Mouse (Mus musculus) T-helper 2 cell (primary cell): ENCODE results near the gene Tbx21.

Experiments used
- in situ Hi-C: fragments of 300-600 bp; cut with MboI, MseI; formaldehyde crosslinking; loops from one replicate; pipeline ENCODE4 v1.15.1; 2025; ENCODE audit warnings: high pct_unique_total_duplicates

Tbx21 gene

DNA sequence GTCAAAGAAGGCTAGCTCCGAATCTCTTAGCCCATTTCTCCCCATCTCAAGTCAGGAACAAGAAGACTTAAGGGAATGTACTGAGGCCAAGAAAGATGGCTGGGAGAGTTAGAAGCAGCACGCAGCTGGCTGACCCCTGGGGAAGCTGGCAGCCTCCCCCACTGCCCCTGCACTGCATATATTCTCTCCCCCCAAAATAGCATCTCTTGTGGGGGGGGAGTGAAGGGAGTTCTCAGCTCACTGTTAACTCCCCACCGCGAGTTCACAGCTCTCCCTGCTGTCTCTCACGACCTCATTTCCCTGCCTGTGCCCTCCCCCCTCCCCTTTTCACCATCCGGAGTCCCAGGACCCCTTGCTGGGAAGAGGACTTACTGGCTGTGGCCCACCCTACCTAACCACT lies 17.1 kb upstream of the Tbx21 start:
- in situ Hi-C loops: no loop called here

DNA sequence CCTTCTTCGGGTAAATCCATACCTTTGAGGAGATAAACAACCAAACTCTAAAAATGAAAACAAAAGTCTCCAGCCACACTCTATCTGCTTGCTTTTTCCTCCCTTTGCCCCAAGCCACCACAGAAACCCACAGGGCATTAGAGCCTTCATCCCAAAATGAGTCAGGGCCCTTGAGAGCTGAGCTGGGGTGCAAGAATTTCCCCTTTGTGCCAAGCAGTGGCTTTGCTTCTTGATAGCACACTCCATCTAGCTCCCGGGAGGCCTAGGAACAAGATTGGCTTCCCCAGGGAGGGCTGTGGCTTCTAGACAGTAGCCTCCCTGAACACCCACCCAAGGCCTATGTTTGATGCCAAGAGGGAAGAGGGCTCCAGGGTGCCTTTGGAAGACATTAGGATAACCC lies 16.6 kb upstream of the Tbx21 start:
- in situ Hi-C loops: no loop called here

DNA sequence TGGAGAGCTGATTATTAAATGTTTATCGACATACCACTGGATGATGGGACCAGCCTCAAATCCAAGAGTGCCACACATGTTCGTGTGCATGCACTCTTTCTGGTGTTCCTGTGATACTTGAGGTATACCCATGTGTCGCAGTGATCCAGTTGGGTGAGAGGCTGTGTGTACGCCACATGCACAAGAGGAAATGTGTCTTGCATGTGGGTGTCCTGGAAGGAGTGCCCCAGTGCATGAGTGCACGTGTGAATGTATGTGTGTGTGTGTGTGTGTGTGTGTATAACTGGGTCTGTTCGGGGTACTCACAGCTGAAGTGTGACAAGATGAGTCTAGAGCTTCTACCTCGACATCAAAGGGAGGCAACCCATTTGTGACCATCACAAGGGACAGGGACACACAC lies 15.2 kb upstream of the Tbx21 start:
- in situ Hi-C loops: no loop called here

DNA sequence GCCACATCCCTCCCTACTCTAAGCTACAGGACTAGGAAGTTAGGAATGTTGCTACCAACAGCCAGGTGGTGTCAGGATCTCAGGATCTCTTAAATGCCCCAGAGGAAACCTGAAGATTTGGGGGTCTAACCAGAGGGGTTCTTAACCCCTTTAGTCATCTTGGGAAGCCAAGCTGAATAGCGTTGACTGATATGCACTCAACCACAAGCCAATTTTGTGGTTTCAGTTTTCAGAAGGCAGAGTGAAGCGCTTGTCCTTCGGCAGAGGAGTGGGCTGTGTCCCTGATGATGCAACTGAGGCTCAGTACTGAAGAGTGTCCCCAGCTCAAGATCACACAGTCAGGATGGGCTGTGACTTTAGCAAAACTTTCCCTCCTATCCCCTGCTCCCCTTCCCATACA lies 13.8 kb upstream of the Tbx21 start:
- in situ Hi-C loops: loop anchor here (10.0 kb wide), 1 partner anchor 536 kb away; the partner anchor contains the start of gene Mllt6

DNA sequence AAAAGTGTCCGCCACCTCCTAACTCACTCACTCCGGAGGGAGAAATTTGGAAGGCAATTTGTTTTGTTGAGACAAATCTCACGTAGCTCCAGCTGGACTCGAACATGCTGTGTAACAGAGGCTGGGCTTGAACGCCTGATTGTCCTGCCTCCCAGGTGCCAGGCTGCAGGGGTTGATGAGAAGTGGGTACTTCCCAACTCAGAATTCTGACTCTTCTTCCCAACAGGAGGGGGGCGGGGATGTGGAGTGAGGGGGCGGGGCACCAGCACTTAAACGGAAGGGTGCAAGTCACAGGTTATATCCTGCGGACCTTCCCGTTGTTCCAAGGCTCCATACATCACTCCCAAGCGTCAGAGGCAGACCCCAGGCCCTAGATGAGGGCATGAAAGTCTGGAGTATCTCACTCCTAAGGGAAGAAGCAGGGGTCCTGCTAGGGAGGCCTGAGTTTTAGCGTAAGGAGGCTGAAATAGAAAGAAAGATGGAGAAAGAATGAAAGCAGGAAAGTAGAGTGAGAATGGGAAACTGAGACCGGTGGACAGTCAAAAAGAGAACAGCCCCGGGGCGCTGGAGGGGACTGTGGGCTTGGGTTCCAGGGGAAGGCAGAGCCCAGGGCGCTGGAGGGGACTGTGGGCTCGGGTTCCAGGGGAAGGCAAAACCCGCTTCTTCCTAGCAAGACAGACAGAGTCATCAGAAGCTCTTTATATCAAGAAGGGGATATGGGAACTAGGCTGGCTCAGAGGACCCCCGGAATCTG lies 12.5 kb upstream of the Tbx21 start:
- in situ Hi-C loops: loop anchor here (10.0 kb wide), 1 partner anchor 537 kb away; the partner anchor contains the start of gene Mllt6

DNA sequence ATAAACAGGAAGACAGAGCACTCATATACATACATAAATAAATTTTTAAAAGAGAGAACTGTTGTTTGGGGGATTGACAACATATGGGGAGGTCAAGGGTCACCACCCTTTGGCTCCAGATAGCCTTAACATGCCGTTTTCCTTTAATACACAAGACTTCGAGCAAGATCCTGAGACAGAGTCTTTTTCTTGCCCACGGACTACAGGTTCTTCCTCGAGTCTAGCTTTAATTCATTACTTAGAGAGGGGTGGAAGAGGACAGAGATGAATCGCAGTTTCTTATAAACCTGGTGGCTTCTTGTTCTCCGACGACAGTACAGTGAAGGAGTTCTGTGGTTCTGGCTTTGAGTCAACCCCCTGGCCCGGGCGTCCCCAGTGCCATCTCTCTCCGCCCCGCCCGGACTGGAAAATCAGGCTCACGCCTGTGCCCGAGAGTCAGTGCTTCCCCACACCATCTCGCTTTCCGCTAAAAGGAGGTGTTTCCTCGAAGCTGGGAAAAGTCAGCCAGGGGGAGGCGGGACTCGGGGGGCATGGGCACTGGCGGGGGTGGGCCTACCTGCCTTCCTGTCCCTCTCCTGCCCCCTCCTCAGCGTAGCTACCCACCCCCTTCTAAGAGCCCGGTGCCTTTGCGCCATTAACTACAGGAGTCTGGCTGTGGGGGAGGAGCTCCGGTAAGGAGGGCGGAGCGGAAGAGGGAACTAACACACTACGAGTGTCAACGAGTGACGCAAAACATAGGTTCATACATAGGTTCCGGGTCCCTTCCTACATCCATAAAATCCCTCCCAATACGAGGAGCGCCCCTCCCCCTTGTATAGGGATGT lies 11.7 kb upstream of the Tbx21 start:
- in situ Hi-C loops: loop anchor here (10.0 kb wide), 1 partner anchor 538 kb away; the partner anchor contains the start of gene Mllt6

DNA sequence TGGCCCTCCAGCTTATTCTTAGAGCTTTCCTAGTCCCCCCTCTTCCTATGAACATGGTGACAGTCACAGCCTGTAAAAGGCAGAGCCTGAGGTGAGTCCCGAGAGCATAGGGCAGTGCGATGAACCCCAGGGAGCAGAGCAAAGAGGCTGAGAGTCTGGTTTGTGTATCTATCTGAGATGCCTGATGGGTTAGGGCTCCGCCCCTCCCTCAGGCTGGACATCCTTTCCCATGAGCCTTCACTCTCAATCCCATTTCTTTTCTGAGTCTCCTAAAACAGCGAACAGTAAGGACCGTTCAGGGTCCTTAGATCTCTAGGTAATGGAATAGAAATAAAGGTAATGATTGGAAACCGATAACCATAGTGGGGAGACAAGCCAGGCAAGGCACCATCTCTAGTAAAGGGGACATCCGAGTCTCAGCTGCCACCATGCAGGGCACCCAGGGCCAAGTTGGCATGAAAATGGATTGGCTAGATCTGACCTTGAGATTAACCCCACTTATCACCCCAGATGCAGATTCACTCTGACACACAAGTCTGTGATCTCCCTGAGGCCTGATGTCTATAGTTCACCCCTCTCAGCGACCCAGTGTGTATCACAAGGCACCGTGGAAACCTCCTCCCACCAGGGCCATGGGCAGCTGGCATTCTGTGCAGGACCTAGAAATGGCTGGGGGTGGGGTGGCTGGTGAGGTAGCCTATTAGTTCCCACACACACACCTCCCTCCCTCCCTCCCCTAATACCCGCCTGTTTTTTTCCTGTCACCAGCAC lies 9.3 kb upstream of the Tbx21 start:
- in situ Hi-C loops: loop anchor here (10.0 kb wide), 1 partner anchor 540 kb away; the partner anchor contains the start of gene Mllt6

DNA sequence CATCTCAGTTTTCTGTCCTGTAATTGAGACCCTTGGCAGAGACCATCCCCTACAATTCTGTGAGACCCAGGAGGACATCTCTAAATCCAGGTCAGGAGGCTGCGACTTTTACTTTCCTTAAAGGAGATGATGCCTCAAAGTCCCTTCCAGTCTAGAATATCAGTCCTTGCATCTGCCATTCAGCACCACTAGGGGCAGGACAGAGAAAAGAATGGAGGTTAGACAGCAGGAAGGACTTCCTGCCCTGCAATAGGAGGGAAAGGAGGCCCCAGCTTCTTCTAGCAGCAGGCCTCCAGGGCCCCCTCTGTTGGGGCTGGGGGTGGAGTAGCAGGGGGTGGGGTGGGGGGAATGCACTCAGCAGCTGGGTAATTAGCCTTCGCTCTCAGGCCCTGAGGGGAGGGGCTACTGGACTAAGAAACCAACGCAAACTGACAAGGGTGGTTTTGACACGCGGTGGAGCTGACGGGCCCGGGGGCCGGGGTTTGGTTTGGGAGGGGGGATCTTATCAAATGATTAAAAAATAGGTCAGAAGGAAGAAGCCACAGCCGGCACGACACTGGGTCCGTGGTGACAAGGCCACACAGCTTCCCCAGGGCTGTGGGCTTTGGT lies 8.3 kb upstream of the Tbx21 start:
- in situ Hi-C loops: loop anchor here (10.0 kb wide), 1 partner anchor 541 kb away; the partner anchor contains the start of gene Mllt6

DNA sequence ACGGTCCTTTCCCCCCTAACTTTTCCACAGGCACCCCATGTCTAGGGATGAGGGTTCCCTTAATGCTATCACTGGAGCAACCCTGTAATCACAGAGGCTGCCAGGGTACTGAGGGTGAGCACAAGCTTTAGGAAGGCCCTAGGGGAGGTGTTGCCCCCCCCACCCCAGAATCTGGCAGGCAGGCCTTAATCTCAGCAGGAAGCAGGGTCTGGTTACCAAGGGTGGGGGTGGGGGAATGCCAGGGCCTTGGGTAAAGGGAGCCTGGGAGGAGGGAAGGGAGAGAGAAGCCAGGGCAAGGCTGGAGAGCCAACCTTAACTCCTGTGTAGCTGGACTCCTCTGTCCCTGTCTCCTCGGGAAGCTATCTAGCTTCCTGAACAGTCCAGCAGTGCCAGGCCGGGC lies 5.5 kb upstream of the Tbx21 start:
- in situ Hi-C loops: loop anchor here (10.0 kb wide), 1 partner anchor 544 kb away; the partner anchor contains the start of gene Mllt6

DNA sequence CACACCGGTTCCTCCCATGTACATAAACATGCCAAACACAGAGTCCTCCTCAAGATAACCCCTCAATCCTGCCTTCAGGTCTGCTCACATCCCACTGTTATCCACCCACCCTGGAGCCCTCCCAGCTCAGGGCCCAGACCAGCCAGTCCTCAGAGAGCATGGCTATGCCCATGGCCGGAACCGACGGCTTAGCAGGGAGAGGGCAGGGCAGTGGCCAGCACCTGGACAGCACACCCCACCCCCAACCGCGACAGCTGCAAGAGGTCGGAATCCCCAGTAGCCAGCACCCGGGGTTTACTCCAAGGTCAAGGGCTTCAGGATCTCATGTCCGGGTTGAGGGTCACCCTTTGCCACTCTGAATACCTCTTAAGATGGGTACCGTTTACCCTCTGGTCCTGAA lies 5.1 kb upstream of the Tbx21 start:
- in situ Hi-C loops: loop anchor here (10.0 kb wide), 1 partner anchor 545 kb away; the partner anchor contains the start of gene Mllt6

DNA sequence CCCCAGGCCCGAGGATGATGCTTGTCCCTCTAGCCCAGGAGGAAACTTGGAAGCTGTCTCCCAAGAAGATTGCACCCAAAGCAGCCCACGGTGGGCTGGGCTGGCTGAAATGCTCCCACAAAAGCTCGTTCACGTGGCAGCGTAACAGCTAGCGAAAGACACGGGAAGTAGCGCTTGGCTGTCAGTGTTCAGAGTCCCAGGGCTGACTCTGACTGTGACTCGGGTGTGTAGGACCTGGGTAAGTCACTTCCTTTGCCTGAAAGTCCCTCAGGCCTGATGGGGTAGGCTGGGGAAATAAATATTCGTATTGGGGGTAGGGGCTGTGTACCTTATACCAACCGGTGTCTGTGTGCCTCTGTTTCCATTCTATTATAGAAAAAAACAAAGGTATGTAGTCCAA lies 666 bp upstream of the Tbx21 start:
- in situ Hi-C loops: no loop called here

DNA sequence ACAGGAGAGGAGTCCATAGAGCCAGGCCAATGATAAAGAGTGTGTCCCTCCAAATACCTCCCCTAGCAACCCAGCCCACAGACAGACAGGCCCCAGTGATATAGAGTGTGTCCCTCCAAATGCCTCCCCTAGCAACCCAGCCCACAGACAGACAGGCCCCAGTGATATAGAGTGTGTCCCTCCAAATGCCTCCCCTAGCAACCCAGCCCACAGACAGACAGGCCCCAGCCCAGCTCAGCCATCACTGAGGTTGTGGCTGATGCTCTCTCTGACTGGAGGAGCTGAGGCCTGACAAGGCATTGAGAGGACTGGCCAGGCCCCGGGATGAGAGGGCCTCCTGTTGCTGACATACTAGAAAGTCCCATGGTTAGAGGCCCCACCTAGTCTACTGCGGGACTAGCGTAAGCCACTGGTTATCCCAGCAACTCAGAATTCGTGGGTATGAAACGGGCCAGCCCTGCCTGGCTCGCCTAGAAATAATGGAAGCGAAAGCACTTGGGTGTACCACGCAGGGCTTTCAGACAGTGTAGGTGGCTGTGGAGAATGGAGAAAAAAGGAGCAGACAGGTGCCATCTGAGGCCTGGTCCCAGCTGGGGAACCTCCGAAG lies 2.5 kb downstream of the Tbx21 start:
- in situ Hi-C loops: no loop called here

DNA sequence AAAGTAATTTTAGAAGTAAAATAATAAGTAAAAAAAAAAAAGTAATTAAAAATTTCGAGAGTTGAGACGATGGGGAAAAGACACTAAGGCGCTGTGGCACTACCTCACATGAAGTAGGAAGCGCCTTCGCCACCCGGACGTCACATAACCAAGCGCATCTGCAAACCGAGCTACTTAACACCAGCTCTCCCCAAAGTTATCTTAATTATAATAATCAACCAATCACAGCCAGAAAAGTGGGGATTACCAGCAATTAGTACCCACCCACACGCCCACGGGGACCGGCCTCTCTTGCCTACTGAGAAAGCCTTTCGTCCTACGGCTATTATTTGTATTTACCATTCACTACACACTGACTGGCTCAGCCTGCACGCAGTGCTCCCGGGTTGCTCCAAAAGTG lies 6.2 kb downstream of the Tbx21 start:
- in situ Hi-C loops: no loop called here

DNA sequence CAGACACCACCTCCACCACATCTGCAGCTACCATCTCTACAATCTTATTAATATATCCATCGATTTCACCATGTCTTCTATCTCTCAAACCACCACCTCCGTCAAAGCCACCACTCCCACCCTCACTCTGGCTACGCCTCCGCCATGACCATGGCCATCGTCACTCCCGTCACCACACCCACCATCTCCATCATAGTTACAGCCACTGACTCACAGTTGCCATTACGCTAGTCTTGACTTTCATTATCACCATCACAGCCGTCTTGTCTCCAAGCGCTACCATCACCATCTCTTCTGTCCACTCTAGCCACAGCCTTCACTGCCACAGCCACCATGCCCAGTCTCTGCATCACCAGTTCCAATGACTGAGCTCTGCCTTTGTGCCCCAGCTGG lies 11.0 kb downstream of the Tbx21 start:
- in situ Hi-C loops: loop anchor here (5.0 kb wide), 1 partner anchor 43 kb away; no protein-coding TSS in a partner anchor

DNA sequence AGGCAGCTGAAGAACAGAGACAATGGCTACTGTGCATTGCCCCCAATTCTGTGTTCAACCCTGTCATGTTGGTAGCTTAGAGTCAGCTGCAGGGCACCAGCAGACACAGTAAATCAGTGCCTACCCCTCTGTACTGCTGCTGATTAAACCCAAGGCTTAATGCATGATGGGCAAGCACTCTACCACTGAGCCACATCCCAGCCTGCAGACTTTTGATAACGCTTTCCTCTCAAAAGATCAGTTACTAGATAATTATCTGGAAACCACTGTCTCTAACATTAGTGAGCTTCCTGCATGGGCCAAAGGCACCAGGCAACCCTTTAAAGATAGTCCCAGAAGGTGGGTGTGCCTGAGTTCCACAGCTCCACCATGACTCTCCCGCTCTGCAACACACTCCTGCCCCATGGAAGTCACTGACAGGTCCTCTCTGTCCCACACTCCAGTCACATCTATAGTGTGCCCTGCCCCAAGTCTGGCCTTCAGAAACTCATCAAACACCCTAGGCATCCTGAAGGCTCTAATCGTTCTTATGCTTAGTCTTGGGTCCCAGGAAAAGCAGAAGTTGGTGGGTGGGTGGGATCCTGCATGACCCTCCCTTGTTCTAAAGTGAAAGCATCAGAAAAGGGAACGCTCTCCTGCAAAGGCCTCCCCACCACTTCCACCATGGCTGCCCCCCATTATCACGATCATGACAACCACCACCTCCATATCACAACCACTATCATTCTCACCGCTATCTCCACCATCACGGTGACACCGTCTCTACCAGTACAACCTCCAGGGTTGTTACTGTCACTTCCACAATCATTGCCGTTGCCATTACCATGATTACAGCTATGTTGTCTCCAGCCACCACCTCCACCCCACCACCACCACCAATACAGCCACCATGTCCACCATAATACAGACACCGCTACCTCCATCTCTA lies 11.7 kb downstream of the Tbx21 start:
- in situ Hi-C loops: loop anchor here (5.0 kb wide), 1 partner anchor 44 kb away; no protein-coding TSS in a partner anchor

DNA sequence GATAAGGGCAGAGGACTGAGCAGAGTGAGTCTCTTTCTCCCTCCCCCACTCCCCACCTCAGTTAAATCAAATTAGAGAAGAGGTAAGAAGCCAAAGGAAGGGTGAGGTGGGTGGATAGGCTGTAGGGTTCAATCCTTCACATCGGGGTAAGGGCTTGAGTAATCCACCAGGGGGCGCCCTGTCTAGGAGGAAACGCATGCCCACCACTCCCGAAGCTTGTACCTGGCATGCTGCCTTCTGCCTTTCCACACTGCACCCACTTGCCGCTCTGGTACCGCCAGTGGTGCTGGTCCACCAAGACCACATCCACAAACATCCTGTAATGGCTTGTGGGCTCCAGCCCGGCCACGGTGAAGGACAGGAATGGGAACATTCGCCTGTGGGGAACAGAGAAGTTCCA lies 13.4 kb downstream of the Tbx21 start:
- in situ Hi-C loops: loop anchor here (5.0 kb wide), 1 partner anchor 46 kb away; no protein-coding TSS in a partner anchor

DNA sequence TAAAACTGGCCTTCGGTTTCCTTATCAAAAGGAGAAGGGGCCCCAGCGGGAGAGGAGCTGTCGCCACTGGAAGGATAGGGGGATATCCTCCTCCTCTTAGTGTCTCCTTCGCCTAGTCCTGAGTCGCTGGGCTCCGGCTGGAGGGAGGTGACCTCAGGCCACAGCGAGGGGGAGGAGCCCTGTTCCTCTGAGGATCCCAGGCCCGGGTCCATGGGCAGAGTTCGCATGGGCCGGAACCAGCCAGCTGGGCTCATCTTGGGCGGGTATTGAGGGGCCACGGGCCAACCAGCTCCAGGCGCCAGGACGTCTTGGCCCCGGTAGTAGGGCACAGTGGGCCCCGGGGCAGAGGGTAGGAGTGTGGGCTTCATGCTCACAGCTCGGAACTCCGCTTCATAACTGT lies 16.3 kb downstream of the Tbx21 start:
- in situ Hi-C loops: no loop called here

DNA sequence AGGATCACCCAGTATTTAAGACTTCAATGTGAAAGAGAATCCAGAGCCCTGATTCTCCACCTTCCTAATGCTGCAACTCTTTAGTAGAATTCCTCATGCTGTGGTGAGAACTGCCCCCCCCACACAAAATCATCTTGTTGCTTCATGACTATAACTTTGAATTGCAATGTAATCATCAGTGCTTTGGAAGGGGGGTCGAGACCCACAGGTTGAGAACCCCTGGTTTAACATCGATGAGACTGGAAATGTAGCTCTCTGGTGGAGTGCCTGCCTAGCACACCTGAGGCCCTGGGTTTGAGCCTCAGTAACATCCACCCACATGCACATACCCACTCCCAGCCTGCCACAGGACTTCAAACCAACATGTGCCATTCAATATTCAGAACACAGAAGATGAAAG lies 20.5 kb downstream of the Tbx21 start:
- in situ Hi-C loops: no loop called here

DNA sequence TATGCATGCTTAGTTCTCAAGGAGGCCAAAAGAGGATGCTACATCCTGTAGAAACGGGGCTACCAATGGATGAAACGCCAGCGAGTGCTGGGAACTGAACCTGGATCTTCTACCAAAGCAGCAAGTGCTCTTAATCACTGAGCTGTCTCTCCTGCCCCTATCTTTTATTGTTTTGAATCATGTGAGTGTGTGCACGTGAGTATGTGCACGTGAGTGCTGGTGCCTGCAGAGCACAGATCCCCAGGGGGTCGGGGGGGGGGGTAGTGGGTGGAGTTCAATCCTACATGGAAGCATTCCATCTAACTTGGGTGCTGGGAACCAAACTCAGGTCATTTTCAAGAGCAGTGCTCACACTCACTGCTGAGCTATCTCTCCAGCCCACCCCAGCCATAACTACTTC lies 28.8 kb downstream of the Tbx21 start:
- in situ Hi-C loops: no loop called here
